Mouse (Mus musculus): Measurements from ENCODE around the gene Hnrnpul1.

Gene Hnrnpul1

DNA sequence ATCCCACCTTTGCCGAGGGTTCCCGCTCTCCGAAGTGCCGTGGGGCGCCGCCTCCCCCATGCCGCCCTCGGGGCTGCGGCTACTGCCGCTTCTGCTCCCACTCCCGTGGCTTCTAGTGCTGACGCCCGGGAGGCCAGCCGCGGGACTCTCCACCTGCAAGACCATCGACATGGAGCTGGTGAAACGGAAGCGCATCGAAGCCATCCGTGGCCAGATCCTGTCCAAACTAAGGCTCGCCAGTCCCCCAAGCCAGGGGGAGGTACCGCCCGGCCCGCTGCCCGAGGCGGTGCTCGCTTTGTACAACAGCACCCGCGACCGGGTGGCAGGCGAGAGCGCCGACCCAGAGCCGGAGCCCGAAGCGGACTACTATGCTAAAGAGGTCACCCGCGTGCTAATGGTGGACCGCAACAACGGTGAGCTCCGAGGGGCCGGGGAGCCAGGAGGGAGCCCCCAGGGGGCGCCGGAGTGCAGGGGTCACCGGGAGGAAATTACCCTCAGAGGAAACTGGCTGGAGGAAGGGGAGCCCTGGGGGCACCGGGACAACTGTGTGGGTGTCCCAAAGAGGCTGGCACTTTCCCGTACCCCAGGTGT, 66.7 kb downstream of the Hnrnpul1 start:
- DNase-seq: peak; percentile 49

DNA sequence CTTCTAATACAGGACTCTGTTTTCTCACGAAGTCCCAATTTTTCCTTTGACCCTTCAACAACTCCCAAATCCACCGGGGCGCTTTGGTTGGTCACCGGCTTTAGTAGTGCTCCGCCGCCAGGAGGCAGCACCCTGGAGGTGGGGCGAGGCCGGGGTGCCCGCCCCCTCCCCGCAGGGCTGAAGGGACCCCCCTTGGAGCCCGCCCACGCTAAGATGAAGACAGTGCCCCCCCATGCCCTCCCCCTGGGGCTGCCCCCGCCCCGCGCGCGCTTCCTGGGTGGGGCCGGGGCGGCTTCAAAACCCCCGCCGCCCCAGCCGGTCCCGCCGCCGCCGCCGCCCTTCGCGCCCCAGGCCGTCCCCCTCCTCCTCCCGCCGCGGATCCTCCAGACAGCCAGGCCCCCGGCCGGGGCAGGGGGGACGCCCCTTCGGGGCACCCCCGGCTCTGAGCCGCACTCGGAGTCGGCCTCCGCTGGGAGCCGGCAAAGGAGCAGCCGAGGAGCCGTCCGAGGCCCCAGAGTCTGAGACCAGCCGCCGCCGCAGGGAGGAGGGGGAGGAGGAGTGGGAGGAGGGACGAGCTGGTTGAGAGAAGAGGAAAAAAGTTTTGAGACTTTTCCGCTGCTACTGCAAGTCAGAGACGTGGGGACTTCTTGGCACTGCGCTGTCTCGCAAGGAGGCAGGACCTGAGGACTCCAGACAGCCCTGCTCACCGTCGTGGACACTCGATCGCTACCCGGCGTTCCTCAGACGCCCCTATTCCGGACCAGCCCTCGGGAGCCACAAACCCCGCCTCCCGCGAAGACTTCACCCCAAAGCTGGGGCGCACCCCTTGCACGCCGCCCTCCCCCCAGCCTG, 67.7 kb downstream of the Hnrnpul1 start, which contains the start of gene Tgfb1:
Gene Tgfb1 (plus strand): TSS at position 323 of the 852 bp plus-strand sequence.
- DNase-seq: peak; percentile 76

DNA sequence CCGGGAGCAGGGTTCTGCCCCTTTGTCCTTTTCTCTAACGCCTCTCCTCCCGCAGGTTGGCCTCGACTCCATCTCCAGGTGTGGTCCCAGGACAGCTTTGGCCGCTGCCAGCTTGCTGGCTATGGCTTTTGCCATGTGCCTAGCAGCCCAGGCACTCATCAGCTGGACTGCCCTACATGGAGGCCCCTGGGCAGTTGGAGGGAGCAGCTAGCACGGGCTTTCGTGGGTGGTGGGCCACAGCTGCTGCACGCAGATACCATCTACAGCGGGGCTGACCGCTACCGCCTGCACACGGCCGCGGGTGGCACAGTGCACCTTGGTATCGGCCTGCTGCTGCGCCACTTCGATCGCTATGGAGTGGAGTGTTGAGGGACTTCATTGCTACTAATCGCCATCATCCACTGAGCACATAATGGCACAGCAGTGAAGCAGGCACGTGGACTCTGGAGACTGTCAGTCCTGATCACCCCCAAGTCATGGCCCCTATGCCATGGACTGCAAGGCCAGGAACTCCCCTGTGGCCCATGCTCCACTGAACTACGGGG, 68.6 kb downstream of the Hnrnpul1 start:
- DNase-seq: no peak

DNA sequence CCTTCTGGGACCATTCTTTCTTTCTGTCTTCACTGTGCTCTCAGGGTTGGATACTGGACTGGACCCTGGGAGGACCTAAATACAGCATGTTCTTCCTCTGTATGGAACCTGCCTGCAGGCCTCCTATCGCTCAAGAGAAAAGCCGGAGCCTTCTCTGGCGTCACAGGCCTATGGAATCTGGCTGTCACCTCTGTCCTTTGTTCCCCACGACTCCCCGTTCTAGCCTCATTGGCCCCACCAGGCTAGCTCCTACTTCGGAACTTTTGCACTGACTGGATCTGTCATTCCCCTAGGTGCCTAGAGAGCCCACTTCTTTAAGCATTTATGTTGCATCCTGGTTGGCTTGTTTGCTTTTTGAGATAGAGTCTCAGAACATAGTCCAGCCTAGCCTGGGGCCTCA, 69.9 kb downstream of the Hnrnpul1 start:
- DNase-seq: no peak

DNA sequence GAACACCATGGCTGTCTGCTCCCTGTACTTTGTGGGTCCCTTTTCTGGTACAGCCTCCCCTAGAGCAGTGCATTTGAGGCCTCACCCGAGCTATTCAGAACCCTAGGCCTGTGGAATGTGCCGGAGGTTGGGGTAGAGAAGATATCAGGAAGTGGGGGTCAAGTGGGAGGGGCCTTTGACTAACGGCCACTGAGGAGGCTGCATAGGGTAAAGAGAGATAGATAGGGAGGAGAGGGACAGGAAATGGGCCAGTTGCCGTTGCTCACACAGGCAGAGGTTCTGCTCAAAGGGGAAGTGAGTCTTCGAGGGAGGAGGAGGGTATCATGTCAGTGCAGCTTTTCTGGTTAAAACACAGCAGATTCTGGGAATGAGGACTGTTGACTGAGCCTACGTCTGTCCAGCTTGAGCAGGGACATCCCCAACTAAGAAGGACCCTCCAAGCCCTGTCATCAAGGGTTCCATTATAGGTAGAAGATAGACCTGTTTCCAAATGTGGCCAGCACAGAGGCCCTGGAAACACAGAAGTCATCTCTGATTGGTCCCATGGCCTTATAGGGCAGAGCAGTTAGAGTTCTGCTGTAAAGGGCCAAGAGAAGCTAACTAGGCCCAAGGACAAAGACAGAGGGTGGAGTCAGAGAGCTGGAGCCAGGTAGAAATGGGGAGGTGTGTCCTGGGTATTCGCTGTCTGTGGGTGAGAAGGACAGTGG, 70.9 kb downstream of the Hnrnpul1 start:
- no peak for DNase-seq

DNA sequence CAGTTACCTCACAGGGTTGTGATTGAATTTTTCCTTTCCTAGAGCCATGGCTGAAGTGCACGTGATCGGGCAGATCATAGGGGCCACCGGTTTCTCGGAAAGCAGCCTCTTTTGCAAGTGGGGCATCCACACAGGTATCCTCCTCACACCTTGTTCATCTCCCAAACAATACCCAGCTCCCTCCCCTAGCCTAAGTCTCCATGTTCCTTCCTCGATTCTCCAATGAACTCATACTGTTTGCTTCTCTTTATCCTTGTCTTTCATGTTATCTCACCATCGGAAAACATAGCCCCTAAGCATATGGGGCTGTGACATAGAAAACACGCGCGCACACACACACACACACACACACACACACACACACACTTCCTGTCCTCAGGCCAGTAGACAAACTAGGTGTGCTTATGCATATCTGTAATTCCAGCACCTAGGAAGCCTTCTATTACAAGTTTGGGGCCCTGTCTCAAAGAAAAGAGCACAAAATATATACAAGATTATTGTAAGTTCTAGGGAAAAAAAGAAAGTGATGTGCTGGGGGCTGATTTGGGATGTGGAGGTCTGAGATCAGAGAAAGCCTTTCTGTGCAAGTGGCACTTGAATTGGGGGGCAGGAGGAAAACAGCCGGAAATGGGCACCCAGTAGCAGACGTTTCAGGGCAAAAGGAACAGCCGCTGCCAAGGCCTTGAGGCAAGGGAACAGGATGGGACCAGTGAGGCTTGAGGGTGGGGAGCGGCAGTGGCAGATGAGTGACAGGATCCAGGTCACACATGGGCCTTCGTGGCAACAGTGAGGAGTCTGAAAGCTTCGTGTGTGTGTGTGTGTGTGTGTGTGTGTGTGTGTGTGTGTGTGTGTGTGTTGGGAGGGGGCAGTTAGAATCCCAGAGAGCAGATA, 73.0 kb downstream of the Hnrnpul1 start:
- DNase-seq: no peak

DNA sequence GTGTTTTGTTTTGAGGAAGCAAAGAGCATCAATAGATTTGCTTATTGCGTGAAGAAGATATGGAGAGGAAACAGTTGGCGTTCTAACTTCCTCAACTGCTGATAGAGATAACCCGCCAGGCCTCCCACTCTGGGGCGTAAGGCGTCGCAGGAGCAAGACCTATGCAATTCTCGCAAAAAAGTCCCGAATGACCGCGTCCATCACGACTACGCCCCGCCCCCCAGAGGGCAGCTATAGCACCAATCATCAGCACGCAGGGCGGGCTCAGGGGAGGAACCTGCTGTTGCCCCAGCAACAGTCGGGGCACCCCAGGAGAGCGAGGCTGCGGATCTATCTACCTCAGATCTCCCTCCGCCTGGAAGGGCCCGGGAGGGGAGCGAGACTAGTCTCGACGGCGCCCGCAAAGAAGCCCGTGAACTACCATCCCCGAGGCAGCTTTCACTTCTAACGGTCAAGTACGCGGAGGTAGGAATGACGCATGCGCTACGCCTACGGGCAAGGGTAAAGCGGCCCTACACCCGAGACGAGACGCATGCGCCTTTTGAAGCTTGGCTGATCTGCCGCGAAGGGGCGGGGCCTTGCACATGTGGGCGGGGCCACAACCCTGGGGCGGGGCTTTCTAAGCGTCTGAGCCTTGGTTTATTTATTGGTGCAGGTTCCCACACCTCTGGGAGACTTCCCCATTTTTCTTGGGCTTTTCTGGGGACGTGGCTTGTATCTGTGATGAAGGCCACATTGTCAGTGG, 73.9 kb downstream of the Hnrnpul1 start, which contains the start of gene B9d2:
Gene B9d2 (plus strand): TSS at position 267 of the 745 bp plus-strand sequence.
- DNase-seq: peak; percentile 97

DNA sequence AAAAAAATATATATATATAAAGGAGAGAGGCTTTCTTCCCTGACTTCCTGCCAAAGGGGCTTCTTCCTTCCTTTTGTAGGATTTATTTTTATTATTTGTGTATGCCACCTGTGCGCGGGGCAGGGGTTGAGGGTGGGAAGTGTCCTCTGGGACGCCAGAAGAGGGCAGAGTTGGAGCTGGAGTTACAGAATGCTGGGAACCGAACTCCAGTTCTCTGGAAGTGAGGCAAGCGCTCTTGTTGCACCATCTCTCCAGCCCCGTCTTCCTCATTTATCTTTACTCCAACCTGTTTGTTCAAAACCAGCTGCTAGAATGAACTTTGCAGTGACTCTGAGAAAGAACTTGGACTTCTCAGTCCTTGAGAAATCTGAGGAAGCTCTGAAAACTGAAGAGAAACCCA, 74.6 kb downstream of the Hnrnpul1 start:
- peak; percentile 36 for DNase-seq

DNA sequence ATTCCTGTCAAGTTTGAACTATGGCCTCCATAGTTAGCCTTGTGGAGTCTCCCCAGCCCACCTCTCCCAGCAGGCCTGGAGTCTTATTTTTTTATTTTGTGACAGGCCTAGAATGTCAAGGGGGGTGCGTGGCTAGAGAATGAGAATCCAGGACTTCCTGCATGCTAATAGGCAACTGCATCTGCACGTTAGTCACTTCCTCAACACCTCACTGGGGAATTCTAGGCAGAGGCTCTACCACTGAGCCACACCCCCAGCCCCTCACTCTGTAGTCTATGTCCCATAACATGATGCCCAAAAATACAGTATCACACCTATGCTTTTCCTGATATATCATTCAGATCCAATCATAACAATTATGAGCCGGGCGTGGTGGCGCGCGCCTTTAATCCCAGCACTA, 77.5 kb downstream of the Hnrnpul1 start:
- no peak for DNase-seq

DNA sequence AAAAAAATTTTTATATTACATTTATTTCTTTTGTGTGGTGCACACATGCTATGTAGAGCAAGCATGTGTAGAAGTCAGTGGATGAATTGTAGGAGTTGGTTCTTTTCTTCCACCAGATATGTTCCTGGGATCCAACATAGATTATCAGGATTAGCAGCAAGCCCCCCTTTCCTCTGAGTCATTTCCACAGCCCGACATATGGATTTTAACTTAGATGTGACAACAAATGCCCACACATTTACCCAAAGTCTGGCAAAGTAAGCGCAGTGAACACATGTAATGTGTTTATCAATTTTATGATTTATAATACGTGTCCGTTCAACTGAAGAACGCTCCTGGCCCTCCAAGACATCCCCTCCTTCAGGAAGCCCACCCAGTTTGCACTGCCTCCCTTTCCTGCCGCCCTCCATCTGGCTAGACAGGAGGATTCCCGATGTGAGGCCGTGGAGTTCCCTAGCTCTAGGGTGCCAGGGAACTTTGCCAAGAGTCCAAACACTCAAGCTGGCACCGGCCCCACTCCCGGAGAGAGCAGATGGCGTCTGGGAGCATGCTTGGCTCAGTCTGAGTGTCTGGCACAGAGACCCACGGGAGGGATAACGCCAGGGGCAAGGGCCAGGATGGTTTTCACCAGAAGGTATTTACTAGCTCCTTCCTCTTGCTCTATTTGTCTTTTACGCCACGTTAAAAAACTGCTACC, 78.3 kb downstream of the Hnrnpul1 start:
- no peak for DNase-seq

DNA sequence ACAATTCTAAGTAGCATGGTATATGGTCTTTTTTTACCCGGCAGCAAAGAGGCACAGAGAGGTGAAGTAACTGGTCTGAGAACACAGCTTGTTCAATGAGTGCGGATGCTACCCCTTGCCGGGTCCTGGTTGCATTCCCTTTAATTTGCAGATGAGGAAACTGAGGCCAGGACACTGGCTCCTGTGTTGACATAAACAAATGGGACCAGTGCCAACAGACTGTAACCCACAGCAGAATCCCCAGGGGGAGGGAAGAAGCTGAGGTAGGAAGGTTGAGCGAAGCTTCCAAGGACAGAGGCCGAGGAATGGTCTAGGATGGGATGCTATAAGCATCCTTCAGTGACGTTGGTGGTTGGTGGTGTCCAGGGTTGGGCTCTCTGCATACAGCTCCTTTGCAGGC, 79.2 kb downstream of the Hnrnpul1 start:
- no peak for DNase-seq

DNA sequence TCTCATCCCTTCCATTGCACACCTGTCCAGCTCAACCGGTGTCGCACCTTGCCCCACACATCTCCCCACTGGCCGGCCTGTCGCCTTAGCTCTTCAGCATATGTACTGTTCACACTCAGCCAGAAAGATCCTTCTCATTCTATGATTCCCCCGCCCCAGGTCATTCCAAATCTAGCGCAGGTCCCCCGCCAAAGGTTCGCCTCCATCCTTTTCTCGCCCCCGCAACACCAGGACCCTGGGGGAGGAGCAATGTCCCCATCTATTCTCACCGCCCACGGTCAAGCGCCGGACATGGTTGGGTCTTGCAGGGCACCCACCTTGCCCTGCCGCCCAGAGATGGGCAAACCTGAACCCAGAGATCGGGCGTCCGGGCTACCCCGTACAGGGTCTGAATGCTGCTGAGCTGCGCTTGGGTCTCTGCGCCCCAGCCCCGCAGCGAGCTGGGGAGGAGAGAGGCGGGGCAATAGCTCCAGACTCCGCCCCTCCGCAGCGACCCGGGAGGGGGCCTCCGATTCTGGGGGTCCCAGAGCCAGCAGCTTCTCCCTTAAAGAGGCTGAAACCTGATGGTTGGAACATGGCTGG, 79.7 kb downstream of the Hnrnpul1 start, which contains the start of gene Tmem91:
Gene Tmem91 (minus strand): TSS at position 448 of the 582 bp plus-strand sequence.
- peak; percentile 21 for DNase-seq

DNA sequence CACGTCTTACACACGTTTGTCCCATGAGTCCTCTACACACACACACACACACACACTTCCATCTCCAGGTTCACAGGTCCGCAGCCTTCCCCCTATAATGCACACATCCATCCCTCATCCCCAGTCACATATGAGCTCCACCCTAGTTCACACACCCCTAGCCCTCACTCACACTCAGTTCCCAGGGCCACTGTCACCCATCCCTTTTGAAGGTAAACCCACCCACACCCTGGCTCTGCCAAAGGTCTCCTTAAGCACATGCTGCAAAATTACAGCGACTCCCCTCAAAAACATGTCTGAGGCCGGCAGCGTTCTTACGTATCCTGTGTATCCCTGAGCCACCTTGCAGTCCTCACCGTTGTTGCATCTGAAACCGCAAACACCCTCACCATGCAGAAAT, 80.3 kb downstream of the Hnrnpul1 start:
- DNase-seq: no peak

DNA sequence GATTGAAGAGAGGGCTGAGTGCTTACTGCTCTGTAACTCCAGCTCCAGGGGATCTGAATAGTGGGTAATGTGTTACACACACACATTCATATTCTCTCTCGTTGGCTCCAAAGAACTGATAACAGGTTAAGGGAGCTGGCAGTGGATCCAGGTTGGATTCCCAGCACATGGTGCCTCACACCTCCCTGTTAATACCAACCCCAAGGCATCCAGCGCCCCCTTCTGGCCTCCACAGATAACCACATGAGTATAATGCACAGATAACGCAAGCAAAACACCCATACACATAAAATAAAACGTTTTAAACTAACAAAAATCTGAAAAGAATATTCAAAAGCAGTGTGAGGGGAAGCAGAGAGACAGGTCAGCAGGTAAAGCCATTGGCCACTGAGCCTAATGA, 82.1 kb downstream of the Hnrnpul1 start:
- no peak for DNase-seq

DNA sequence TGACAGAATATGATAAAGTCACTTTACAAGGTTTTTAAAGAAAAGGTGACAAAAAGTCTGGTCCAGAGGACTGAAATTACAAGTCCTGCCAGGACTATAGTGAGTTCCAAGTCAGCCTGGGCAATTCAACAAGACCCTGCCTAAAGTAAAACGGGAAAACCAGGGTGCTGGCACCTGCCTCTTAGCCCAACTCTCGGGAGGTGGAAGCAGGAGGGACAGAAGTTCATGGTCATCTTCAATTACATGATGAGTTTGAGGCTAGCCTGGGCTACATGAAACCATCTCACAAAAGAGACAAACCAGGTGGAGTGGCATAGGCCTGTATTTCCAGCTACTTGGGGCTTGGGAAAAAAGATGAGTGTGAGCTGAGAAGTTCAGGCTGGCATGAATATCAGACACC, 82.9 kb downstream of the Hnrnpul1 start:
- no peak for DNase-seq

Measured in embryo, embryonic 11 days (tissue).